Mouse (Mus musculus): ENCODE measurements around the gene Plekhn1.

Plekhn1 gene

GRCm38 (mm10) chr4:156184291-156184954 lies 50.2 kb downstream of the Plekhn1 start:
- no peak for DNase-seq (ENCODE audit: low read depth)

GRCm38 (mm10) chr4:156183747-156184146 lies 50.9 kb downstream of the Plekhn1 start:
- DNase-seq (ENCODE audit: low read depth): no peak

DNA sequence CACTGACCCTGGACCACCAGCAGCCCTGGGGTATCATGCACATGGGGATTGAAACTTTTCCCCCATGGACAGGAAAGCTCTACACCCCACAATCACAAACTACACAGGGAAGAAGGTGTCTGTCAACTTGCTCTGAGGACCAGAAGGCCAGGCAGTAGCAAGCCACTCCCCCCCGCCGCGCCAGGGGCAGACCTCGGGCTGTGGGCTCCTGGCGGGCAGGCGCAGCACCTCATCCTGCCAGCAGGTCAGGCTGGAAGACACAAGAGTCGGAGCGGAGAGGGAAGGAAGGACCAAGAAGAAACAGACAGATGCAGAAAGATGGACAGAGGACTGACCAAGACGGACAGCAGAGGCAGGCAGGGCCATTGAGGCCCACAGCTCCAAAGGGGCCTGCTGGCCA lies 57.0 kb downstream of the Plekhn1 start:
- DNase-seq (ENCODE audit: low read depth): no peak

GRCm38 (mm10) chr4:156171828-156172227 lies 62.8 kb downstream of the Plekhn1 start:
- DNase-seq (ENCODE audit: low read depth): no peak

Data from naive thymus-derived CD4-positive, alpha-beta T cell, adult 2 months (primary cell).